Mouse (Mus musculus) right cerebral cortex, postnatal 14 days (tissue): ENCODE measurements around the gene Klhl9.

ENCODE experiments used
- DNase-seq: peaks from one replicate; pipeline ENCODE4 v3.0.0; 2022

The Klhl9 gene

GRCm38 (mm10) chr4:88714281-88714680 is 8.0 kb downstream of the Klhl9 start:
- no peak for DNase-seq

GRCm38 (mm10) chr4:88707128-88707826 is 15.0 kb downstream of the Klhl9 start:
- DNase-seq: no peak

GRCm38 (mm10) chr4:88705924-88706323 is 16.3 kb downstream of the Klhl9 start:
- DNase-seq: no peak

- no peak for DNase-seq
Measured at GRCm38 (mm10) chr4:88699301-88699700, 23.0 kb downstream of the Klhl9 start.

- no peak for DNase-seq
Measured at GRCm38 (mm10) chr4:88698781-88699180, 23.5 kb downstream of the Klhl9 start.

- DNase-seq: no peak
Measured at GRCm38 (mm10) chr4:88697753-88698152, 24.5 kb downstream of the Klhl9 start.

GRCm38 (mm10) chr4:88697108-88697507 is 25.2 kb downstream of the Klhl9 start:
- DNase-seq: no peak

- peak; percentile 57 for DNase-seq
Measured at GRCm38 (mm10) chr4:88696237-88696884, 25.9 kb downstream of the Klhl9 start.

GRCm38 (mm10) chr4:88693392-88693791 is 28.9 kb downstream of the Klhl9 start:
- DNase-seq: no peak

- DNase-seq: no peak
Measured at GRCm38 (mm10) chr4:88692537-88692936, 29.7 kb downstream of the Klhl9 start.

GRCm38 (mm10) chr4:88691259-88691658 is 31.0 kb downstream of the Klhl9 start, which contains the start of gene Ifnab:
Ifnab (minus strand) TSS chr4:88691359.
- no peak for DNase-seq

GRCm38 (mm10) chr4:88683812-88684211 is 38.5 kb downstream of the Klhl9 start, which contains the start of gene Ifna2:
Ifna2 (minus strand) TSS chr4:88683912.
- DNase-seq: no peak

GRCm38 (mm10) chr4:88681353-88681752 is 40.9 kb downstream of the Klhl9 start:
- DNase-seq: no peak

- peak; percentile 14 for DNase-seq
Measured at GRCm38 (mm10) chr4:88680362-88680761, 41.9 kb downstream of the Klhl9 start.

- DNase-seq: no peak
Measured at GRCm38 (mm10) chr4:88676824-88677223, 45.4 kb downstream of the Klhl9 start, which contains the start of gene Ifna16. Ifna16 (minus strand) TSS chr4:88676924.
